Mouse (Mus musculus) mature B cell (primary cell): ENCODE results near the gene Sez6l.

Experiments
- in situ Hi-C: fragments of 300-500 bp; cut with MboI; formaldehyde crosslinking; loops from 2 replicates; pipeline ENCODE4 v1.14.3; 2019

Sez6l gene

GRCm38 (mm10) chr5:112533312-112534075 is 43.5 kb downstream of the Sez6l start:
- in situ Hi-C loops, result no loop called here

GRCm38 (mm10) chr5:112532894-112533293 is 44.1 kb downstream of the Sez6l start:
- in situ Hi-C loops, result no loop called here

- in situ Hi-C loops, result no loop called here
Measured at GRCm38 (mm10) chr5:112532210-112532609, 44.8 kb downstream of the Sez6l start.

- in situ Hi-C loops, result no loop called here
Measured at GRCm38 (mm10) chr5:112531111-112531510, 45.9 kb downstream of the Sez6l start.

GRCm38 (mm10) chr5:112526936-112527335 is 50.0 kb downstream of the Sez6l start:
- in situ Hi-C loops, result no loop called here

- in situ Hi-C loops, result no loop called here
Measured at GRCm38 (mm10) chr5:112526435-112526834, 50.5 kb downstream of the Sez6l start.

GRCm38 (mm10) chr5:112525980-112526379 is 51.0 kb downstream of the Sez6l start:
- in situ Hi-C loops, result no loop called here

- in situ Hi-C loops, result no loop called here
Measured at GRCm38 (mm10) chr5:112525271-112525670, 51.7 kb downstream of the Sez6l start.

- in situ Hi-C loops, result no loop called here
Measured at GRCm38 (mm10) chr5:112523796-112524195, 53.2 kb downstream of the Sez6l start.

- in situ Hi-C loops, result no loop called here
Measured at GRCm38 (mm10) chr5:112523331-112523730, 53.7 kb downstream of the Sez6l start.

- in situ Hi-C loops, result no loop called here
Measured at GRCm38 (mm10) chr5:112521703-112522527, 55.1 kb downstream of the Sez6l start.

- in situ Hi-C loops, result no loop called here
Measured at GRCm38 (mm10) chr5:112520826-112521702, 55.9 kb downstream of the Sez6l start.

GRCm38 (mm10) chr5:112518773-112519172 is 58.2 kb downstream of the Sez6l start:
- in situ Hi-C loops, result no loop called here

- in situ Hi-C loops, result no loop called here
Measured at GRCm38 (mm10) chr5:112517454-112517853, 59.5 kb downstream of the Sez6l start.

- in situ Hi-C loops, result no loop called here
Measured at GRCm38 (mm10) chr5:112516527-112516926, 60.5 kb downstream of the Sez6l start.

- in situ Hi-C loops, result no loop called here
Measured at GRCm38 (mm10) chr5:112510351-112510750, 66.6 kb downstream of the Sez6l start.

GRCm38 (mm10) chr5:112509916-112510315 is 67.1 kb downstream of the Sez6l start:
- in situ Hi-C loops, result no loop called here

- in situ Hi-C loops, result no loop called here
Measured at GRCm38 (mm10) chr5:112505595-112505994, 71.4 kb downstream of the Sez6l start.

- in situ Hi-C loops, result no loop called here
Measured at GRCm38 (mm10) chr5:112501384-112501783, 75.6 kb downstream of the Sez6l start.

GRCm38 (mm10) chr5:112499918-112500682 is 76.9 kb downstream of the Sez6l start:
- in situ Hi-C loops, result no loop called here
